In the genomic region with DNA sequence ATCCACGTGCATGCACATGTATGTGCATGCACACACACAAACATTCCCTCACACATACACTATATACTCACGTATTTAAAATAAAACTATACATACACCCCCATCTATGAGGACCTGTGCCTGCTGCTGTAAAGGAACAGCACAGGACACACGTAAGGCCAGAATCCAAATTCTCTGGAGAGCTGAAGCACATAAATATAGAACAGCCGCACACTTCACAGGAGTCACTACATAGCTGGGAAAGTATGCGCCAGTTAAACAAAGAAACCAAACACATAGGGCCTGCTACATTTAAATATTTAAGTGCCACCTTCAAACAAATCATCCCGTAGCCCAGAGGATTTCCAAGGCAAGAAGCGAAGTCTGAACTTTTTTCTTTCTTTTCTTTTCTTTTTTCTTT, we compare ENCODE assay signal across 17 mouse cellular contexts.
DNase-seq lines count a peak whose midpoint lies in the region; ATAC-seq and TF ChIP-seq lines count a peak whose summit lies in the region.
"Had no signal": no experiment of that assay in that cellular context is flagged by ENCODE, and none has a peak within 500 bp of the region (broad histone marks: within the 10 kb centered on the region; RNA-seq: fewer than 3 reads in every experiment).

No protein-coding gene starts in this region.

- no peak for TF ChIP-seq RAD21 in MEL (IDR thresholded peaks at IDR 0.05; ENCODE audit: low read depth, low read length)

- no peak for TF ChIP-seq EP300 in MEL (IDR thresholded peaks at IDR 0.05; ENCODE audit: low read depth in 1 of 2, low read length in 2 of 2)

- H3K27me3 ChIP-seq in kidney, postnatal 0 days (ENCODE audit: insufficient read depth, low read length) = no peaks in the 10 kb centered on the region
- H3K27me3 ChIP-seq in MEL (ENCODE audit: control insufficient read depth in 1 of 2, insufficient read depth in 2 of 2, low read length in 2 of 2) = no peaks in the 10 kb centered on the region
- no peaks in the 10 kb centered on the region for H3K27me3 ChIP-seq in intestine, embryonic 15.5 days (replicated peaks)
- H3K27me3 ChIP-seq: embryonic facial prominence, embryonic 12.5 days; kidney, embryonic 15.5 days had no signal

- no peaks in the 10 kb centered on the region for H3K4me1 ChIP-seq in kidney, postnatal 0 days (replicated peaks; ENCODE audit: insufficient read depth, low read length)
- peaks cover 0 to 5% of the 10 kb centered on the region in 2 experiments; a peak in 2 of 4 replicates for H3K4me1 ChIP-seq in MEL (ENCODE audit: control insufficient read depth in 1 of 2, insufficient read depth in 2 of 2, low read length in 2 of 2)
- H3K4me1 ChIP-seq in intestine, embryonic 15.5 days (replicated peaks) = peaks cover 6% of the 10 kb centered on the region
- H3K4me1 ChIP-seq: embryonic facial prominence, embryonic 12.5 days had no signal

- no peak for TF ChIP-seq POLR2A in MEL (IDR thresholded peaks at IDR 0.05; ENCODE audit: control insufficient read depth in 1 of 2, insufficient read depth in 1 of 2, low read depth in 1 of 2, low read length in 2 of 2, poor library complexity in 1 of 2)

- no peak overlapping the region for H3K9ac ChIP-seq in kidney, postnatal 0 days (ENCODE audit: low read depth, low read length)
- H3K9ac ChIP-seq in MEL (ENCODE audit: control insufficient read depth, low read depth, low read length, poor library complexity, severe bottlenecking) = no peak overlapping the region
- H3K9ac ChIP-seq in intestine, embryonic 15.5 days = no peak overlapping the region
- H3K9ac ChIP-seq: embryonic facial prominence, embryonic 12.5 days; kidney, embryonic 15.5 days had no signal

- H3K27ac ChIP-seq in gastrocnemius, adult 2 months = peak overlapping the region; percentile 82
- H3K27ac ChIP-seq in kidney, postnatal 0 days = no peak overlapping the region
- H3K27ac ChIP-seq in MEL (ENCODE audit: control insufficient read depth, low read depth, low read length) = no peak overlapping the region; the same call in 1 of the 2 replicates
- peak overlapping the region; percentile 67; the same call in 1 of the 2 replicates for H3K27ac ChIP-seq in intestine, embryonic 15.5 days
- H3K27ac ChIP-seq: embryonic facial prominence, embryonic 12.5 days; kidney, embryonic 15.5 days had no signal

- intact Hi-C loops in gastrocnemius, adult 2 months (cut with DNase I) = no loop called here

- H3K79me2 ChIP-seq in MEL (ENCODE audit: control insufficient read depth, insufficient read depth, low read length, poor library complexity) = no peaks in the 10 kb centered on the region

- DNase-seq in gastrocnemius, adult 2 months = no peak
- no peak for DNase-seq in gastrocnemius, postnatal 4 days (ENCODE audit: low spot score in 2 of 2)
- DNase-seq in kidney, postnatal 0 days (ENCODE audit: low spot score) = peak; percentile 23
- no peak for DNase-seq in kidney, postnatal 10 days
- DNase-seq in MEL (ENCODE audit: low read depth, low spot score) = peak; percentile 47
- no peak for DNase-seq in urinary bladder, postnatal 36 days (ENCODE audit: low spot score in 2 of 2)
- DNase-seq in embryo, embryonic 11 days = no peak
- DNase-seq: cerebellum, adult 11-12 months; cerebellum, postnatal 36 days; liver; lung, adult 2 months; thymus, adult 2 months had no signal

- 63% methylated on average over 7 of the region's 7 CpGs for WGBS in kidney, postnatal 0 days
- WGBS in intestine, embryonic 15.5 days = 44% methylated on average over 7 of the region's 7 CpGs

- no peak overlapping the region; the same call in 1 of the 2 replicates for H3K4me2 ChIP-seq in kidney, postnatal 0 days (ENCODE audit: low read length)
- H3K4me2 ChIP-seq in intestine, embryonic 15.5 days (replicated peaks) = peak overlapping the region; percentile 28; the same call in 1 of the 2 replicates
- H3K4me2 ChIP-seq: embryonic facial prominence, embryonic 12.5 days; kidney, embryonic 15.5 days; midbrain, embryonic 11.5 days had no signal

- no peaks in the 10 kb centered on the region for H3K36me3 ChIP-seq in kidney, postnatal 0 days (ENCODE audit: insufficient read depth, low read length)
- peaks cover 0 to 4% of the 10 kb centered on the region in 2 experiments; a peak in 2 of 4 replicates for H3K36me3 ChIP-seq in MEL (ENCODE audit: control insufficient read depth in 1 of 2, insufficient read depth in 2 of 2, low read length in 2 of 2)
- H3K36me3 ChIP-seq in intestine, embryonic 15.5 days = no peaks in the 10 kb centered on the region
- H3K36me3 ChIP-seq: embryonic facial prominence, embryonic 12.5 days; kidney, embryonic 15.5 days had no signal

- ATAC-seq in kidney, postnatal 0 days (replicated peaks; ENCODE audit: low FRiP score, low read depth) = no peak
- peak; percentile 81 for ATAC-seq in intestine, embryonic 15.5 days

- TF ChIP-seq CTCF in gastrocnemius, adult 2 months (IDR thresholded peaks at IDR 0.05) = no peak
- TF ChIP-seq CTCF in kidney, postnatal 0 days (IDR thresholded peaks at IDR 0.05; ENCODE audit: low read depth) = no peak
- no peak for TF ChIP-seq CTCF in MEL (IDR thresholded peaks at IDR 0.05 in 2 of 3, conservative IDR thresholded peaks at IDR 0.05 in 1 of 3; ENCODE audit: control insufficient read depth in 1 of 3, insufficient read depth in 1 of 3, low read depth in 2 of 3, low read length in 3 of 3, poor library complexity in 1 of 3, severe bottlenecking in 1 of 3)

- H3K4me3 ChIP-seq in gastrocnemius, adult 2 months = peak overlapping the region; percentile 39
- H3K4me3 ChIP-seq in kidney, postnatal 0 days (replicated peaks; ENCODE audit: low read depth, low read length) = no peak overlapping the region
- peak overlapping the region; percentile 26 to 47 for H3K4me3 ChIP-seq in MEL (ENCODE audit: control insufficient read depth in 1 of 2, insufficient read depth in 1 of 2, low read depth in 2 of 2, low read length in 2 of 2)
- no peak overlapping the region for H3K4me3 ChIP-seq in intestine, embryonic 15.5 days (replicated peaks)
- H3K4me3 ChIP-seq: embryonic facial prominence, embryonic 12.5 days; kidney, embryonic 15.5 days; myocyte had no signal

- H3K9me3 ChIP-seq in kidney, postnatal 0 days (replicated peaks; ENCODE audit: low read length) = no peaks in the 10 kb centered on the region
- H3K9me3 ChIP-seq in MEL (replicated peaks; ENCODE audit: insufficient read depth, low read length) = no peaks in the 10 kb centered on the region
- no peaks in the 10 kb centered on the region for H3K9me3 ChIP-seq in intestine, embryonic 15.5 days
- H3K9me3 ChIP-seq: embryonic facial prominence, embryonic 12.5 days; kidney, embryonic 15.5 days had no signal

TF ChIP-seq in MEL, 35 proteins besides CTCF, POLR2A, EP300 and RAD21:
- TF ChIP-seq MAX (IDR thresholded peaks at IDR 0.05; ENCODE audit: low read length) (no peak), RCOR1 (IDR thresholded peaks at IDR 0.05; ENCODE audit: low read depth, low read length) (no peak), TAL1 (IDR thresholded peaks at IDR 0.05; ENCODE audit: low read length) (no peak), NRF1 (IDR thresholded peaks at IDR 0.05; ENCODE audit: insufficient read depth, low read depth, low read length, poor library complexity, severe bottlenecking) (no peak), MAZ (IDR thresholded peaks at IDR 0.05; ENCODE audit: low read depth, low read length) (no peak), SIN3A (IDR thresholded peaks at IDR 0.05; ENCODE audit: low read length) (no peak)

Comparison
In these comparisons a context has a peak if more than half of its experiments do, and no peak if none do; other contexts are left out.
1. DNase-seq: peak in kidney, postnatal 0 days (single experiment) and MEL (single experiment); none in gastrocnemius, adult 2 months (single experiment), gastrocnemius, postnatal 4 days (0 of 2), kidney, postnatal 10 days (single experiment), urinary bladder, postnatal 36 days (0 of 2) and embryo, embryonic 11 days (single experiment).
2. H3K27ac ChIP-seq: peak in gastrocnemius, adult 2 months (single experiment) and intestine, embryonic 15.5 days (single experiment); none in kidney, postnatal 0 days (single experiment) and MEL (single experiment).
3. H3K4me3 ChIP-seq: peak in gastrocnemius, adult 2 months (single experiment) and MEL (2 of 2); none in kidney, postnatal 0 days (single experiment) and intestine, embryonic 15.5 days (single experiment).